Mouse (Mus musculus): Measurements from ENCODE around the gene Man1a2. TPM values are rescaled to one million over a fixed set of nuclear protein-coding genes. Genes with fewer than 3 reads are reported as not detected.

Man1a2 gene
- total RNA-seq, 1 experiment from 2014 or later = 71.4 TPM

- no peak for ATAC-seq (replicated peaks in 1 of 2; ENCODE audit: insufficient read depth in 1 of 2, low FRiP score in 2 of 2, low TSS enrichment in 1 of 2, low read depth in 1 of 2, poor library complexity in 2 of 2, severe bottlenecking in 2 of 2)
Observed at GRCm38 (mm10) chr3:100535902-100536301, 149.4 kb downstream of the Man1a2 start.

- no peak for ATAC-seq (replicated peaks in 1 of 2; ENCODE audit: insufficient read depth in 1 of 2, low FRiP score in 2 of 2, low TSS enrichment in 1 of 2, low read depth in 1 of 2, poor library complexity in 2 of 2, severe bottlenecking in 2 of 2)
Observed at GRCm38 (mm10) chr3:100535298-100535697, 150.0 kb downstream of the Man1a2 start.

GRCm38 (mm10) chr3:100534394-100534793 is 150.9 kb downstream of the Man1a2 start:
- peak; percentile 34 to 51; a peak in 3 of 4 replicates for ATAC-seq (replicated peaks in 1 of 2; ENCODE audit: insufficient read depth in 1 of 2, low FRiP score in 2 of 2, low TSS enrichment in 1 of 2, low read depth in 1 of 2, poor library complexity in 2 of 2, severe bottlenecking in 2 of 2)

- no peak for ATAC-seq (replicated peaks in 1 of 2; ENCODE audit: insufficient read depth in 1 of 2, low FRiP score in 2 of 2, low TSS enrichment in 1 of 2, low read depth in 1 of 2, poor library complexity in 2 of 2, severe bottlenecking in 2 of 2)
Observed at GRCm38 (mm10) chr3:100533429-100533828, 151.9 kb downstream of the Man1a2 start.

- no peak for ATAC-seq (replicated peaks in 1 of 2; ENCODE audit: insufficient read depth in 1 of 2, low FRiP score in 2 of 2, low TSS enrichment in 1 of 2, low read depth in 1 of 2, poor library complexity in 2 of 2, severe bottlenecking in 2 of 2)
Observed at GRCm38 (mm10) chr3:100530919-100531318, 154.4 kb downstream of the Man1a2 start.

- peak in 1 of 2 experiments; percentile 39; a peak in 1 of 4 replicates for ATAC-seq (replicated peaks in 1 of 2; ENCODE audit: insufficient read depth in 1 of 2, low FRiP score in 2 of 2, low TSS enrichment in 1 of 2, low read depth in 1 of 2, poor library complexity in 2 of 2, severe bottlenecking in 2 of 2)
Observed at GRCm38 (mm10) chr3:100530244-100530788, 155.0 kb downstream of the Man1a2 start.

GRCm38 (mm10) chr3:100522671-100523070 is 162.6 kb downstream of the Man1a2 start:
- ATAC-seq (replicated peaks in 1 of 2; ENCODE audit: insufficient read depth in 1 of 2, low FRiP score in 2 of 2, low TSS enrichment in 1 of 2, low read depth in 1 of 2, poor library complexity in 2 of 2, severe bottlenecking in 2 of 2) = no peak

- no peak for ATAC-seq (replicated peaks in 1 of 2; ENCODE audit: insufficient read depth in 1 of 2, low FRiP score in 2 of 2, low TSS enrichment in 1 of 2, low read depth in 1 of 2, poor library complexity in 2 of 2, severe bottlenecking in 2 of 2)
Observed at GRCm38 (mm10) chr3:100521626-100522025, 163.7 kb downstream of the Man1a2 start.

- ATAC-seq (replicated peaks in 1 of 2; ENCODE audit: insufficient read depth in 1 of 2, low FRiP score in 2 of 2, low TSS enrichment in 1 of 2, low read depth in 1 of 2, poor library complexity in 2 of 2, severe bottlenecking in 2 of 2) = peak; percentile 42 to 46; a peak in 3 of 4 replicates
Observed at GRCm38 (mm10) chr3:100515754-100516141, 169.6 kb downstream of the Man1a2 start.

- peak; percentile 80 to 82 for ATAC-seq (replicated peaks in 1 of 2; ENCODE audit: insufficient read depth in 1 of 2, low FRiP score in 2 of 2, low TSS enrichment in 1 of 2, low read depth in 1 of 2, poor library complexity in 2 of 2, severe bottlenecking in 2 of 2)
Observed at GRCm38 (mm10) chr3:100515093-100515753, 170.1 kb downstream of the Man1a2 start.

Other genes starting within 250 kb of the Man1a2 start
- 2.2 and 2.4 TPM in 2 replicates for gene Tent5c, start 196.2 kb downstream of the Man1a2 start, total RNA-seq (2017)
- gene Vtcn1, start 140.0 kb upstream of the Man1a2 start, total RNA-seq (2017) = not detected in 2 replicates
- gene Trim45, start 236.7 kb upstream of the Man1a2 start, total RNA-seq (2017) = 7.8 and 9.6 TPM in 2 replicates

All from hematopoietic stem cell, adult 5-6 weeks (primary cell).